Mouse (Mus musculus) kidney, adult 2 months (tissue): ENCODE measurements around the gene Olfr97. TPM values are rescaled to one million over a fixed set of nuclear protein-coding genes. Genes with fewer than 3 reads are reported as not detected.

Source experiments
- DNase-seq: peaks from one replicate; pipeline ENCODE4 v3.0.0; 2021
- H3K27ac ChIP-seq: fragments of 200-500 bp; 2 replicates; pipeline ENCODE4 v1.5.1; 2012; ENCODE audit warnings: low read depth, low read length, control low read depth, inconsistent platforms; ENCODE audit not compliant: insufficient read depth
- H3K27me3 ChIP-seq: fragments of 200-500 bp; replicated peaks from 2 replicates; pipeline ENCODE4 v1.6.1; 2012; ENCODE audit warnings: mild to moderate bottlenecking, moderate library complexity, low read length, inconsistent platforms; ENCODE audit not compliant: control insufficient read depth, insufficient read depth
- H3K36me3 ChIP-seq: fragments of 200-500 bp; 2 replicates; pipeline ENCODE4 v1.6.1; 2012; ENCODE audit warnings: mild to moderate bottlenecking, moderate library complexity, low read length, inconsistent platforms; ENCODE audit not compliant: control insufficient read depth, insufficient read depth
- H3K4me1 ChIP-seq: fragments of 200-500 bp; 2 replicates; pipeline ENCODE4 v1.6.1; 2011; ENCODE audit warnings: low read length; ENCODE audit not compliant: control insufficient read depth, insufficient read depth
- H3K4me3 ChIP-seq: fragments of 200-500 bp; 2 replicates; pipeline ENCODE4 v1.5.1; 2011; ENCODE audit warnings: mild to moderate bottlenecking, low read depth, low read length, control low read depth; ENCODE audit not compliant: insufficient read depth
- CTCF ChIP-seq: fragments of 200-500 bp; conservative IDR thresholded peaks from 2 replicates; pipeline ENCODE4 v1.5.1; 2011; ENCODE audit warnings: low read depth, mild to moderate bottlenecking, control low read depth, low read length, moderate library complexity, mixed read lengths; ENCODE audit not compliant: insufficient read depth, insufficient read length
- POLR2A ChIP-seq: fragments of 200-500 bp; IDR thresholded peaks from one replicate; pipeline ENCODE4 v1.6.1; 2011; ENCODE audit warnings: low read depth, low read length, control low read depth
- WGBS: fragments of 180-500 bp; shearing (Covaris S2); methylation state at CpG from one replicate; pipeline ENCODE4 v1.1.7; 2018; 5-methylcytosine and 5-hydroxymethylcytosine counted together
- polyA plus RNA-seq: library from polyadenylated mRNA; depleted of rRNA; stranded (reverse); fragments of >200 nt; gene quantifications from 2 replicates; pipeline ENCODE4 v1.2.3, GENCODE M21; 2012

The Olfr97 gene
- polyA plus RNA-seq, 1 experiment: not detected

GRCm38 (mm10) chr17:37218486-37218885 is 18.6 kb downstream of the Olfr97 start:
- Histone ChIP-seq H3K36me3 (no peaks in the 10 kb centered on the region), H3K4me3 (no peak overlapping the region), H3K27me3 (no peaks in the 10 kb centered on the region), H3K27ac (no peak overlapping the region), H3K4me1 (no peaks in the 10 kb centered on the region)
- peak; percentile 9 for DNase-seq
- TF ChIP-seq CTCF: no peak
- TF ChIP-seq POLR2A: no peak
- WGBS: 79% methylated on average over 3 of the region's 3 CpGs

GRCm38 (mm10) chr17:37213018-37213417 is 24.1 kb downstream of the Olfr97 start, which contains the start of gene Olfr95:
Olfr95 (minus strand) TSS chr17:37213118.
- Histone ChIP-seq H3K4me1 (no peaks in the 10 kb centered on the region), H3K27me3 (no peaks in the 10 kb centered on the region), H3K36me3 (no peaks in the 10 kb centered on the region), H3K4me3 (no peak within 1 kb of the TSS), H3K27ac (no peak within 1 kb of the TSS)
- DNase-seq: no peak
- WGBS: 67% methylated on average over 3 of the region's 3 CpGs
- TF ChIP-seq CTCF (no peak), POLR2A (no peak)

- 18% methylated on average over 40 of the region's 40 CpGs for WGBS
- Histone ChIP-seq H3K4me1 (no peaks in the 10 kb centered on the region), H3K36me3 (no peaks in the 10 kb centered on the region), H3K4me3 (no peak overlapping the region), H3K27ac (no peak overlapping the region), H3K27me3 (no peaks in the 10 kb centered on the region)
- no peak for TF ChIP-seq CTCF
- TF ChIP-seq POLR2A: no peak
- DNase-seq: no peak
These were observed 26.0 kb downstream of the Olfr97 start for GRCm38 (mm10) chr17:37210884-37211768.

GRCm38 (mm10) chr17:37203917-37204236 is 33.3 kb downstream of the Olfr97 start:
- no peak overlapping the region for H3K27ac ChIP-seq
- WGBS: 36% methylated on average over 3 of the region's 3 CpGs
- H3K4me3 ChIP-seq: no peak overlapping the region
- no peak for DNase-seq
- no peaks in the 10 kb centered on the region for H3K36me3 ChIP-seq
- no peaks in the 10 kb centered on the region for H3K4me1 ChIP-seq
- no peaks in the 10 kb centered on the region for H3K27me3 ChIP-seq
- TF ChIP-seq CTCF: no peak
- no peak for TF ChIP-seq POLR2A

- Histone ChIP-seq H3K4me3 (no peak overlapping the region), H3K27me3 (no peaks in the 10 kb centered on the region), H3K36me3 (no peaks in the 10 kb centered on the region), H3K4me1 (no peaks in the 10 kb centered on the region), H3K27ac (no peak overlapping the region)
- peak; percentile 83 for DNase-seq
- no peak for TF ChIP-seq POLR2A
- peak; percentile 100; the same call in 1 of the 2 replicates for TF ChIP-seq CTCF
- 1% methylated on average over 4 of the region's 4 CpGs for WGBS
These were observed 33.8 kb downstream of the Olfr97 start for GRCm38 (mm10) chr17:37203206-37203916.

GRCm38 (mm10) chr17:37200894-37201293 is 36.2 kb downstream of the Olfr97 start, which contains the start of gene Olfr94:
Olfr94 (minus strand) TSS chr17:37200994.
- no peaks in the 10 kb centered on the region for H3K36me3 ChIP-seq
- H3K27me3 ChIP-seq: no peaks in the 10 kb centered on the region; the same call in 1 of the 2 replicates
- no peak for DNase-seq
- whole genome bisulfite sequencing: 67% methylated on average over 2 of the region's 2 CpGs
- H3K4me3 ChIP-seq: no peak within 1 kb of the TSS
- H3K27ac ChIP-seq: no peak within 1 kb of the TSS
- H3K4me1 ChIP-seq: no peaks in the 10 kb centered on the region
- TF ChIP-seq CTCF: no peak
- no peak for TF ChIP-seq POLR2A
